Mouse (Mus musculus) neural tube, embryonic 13.5 days (tissue): ENCODE results near the gene Aen. TPM values are rescaled to one million over a fixed set of nuclear protein-coding genes. Genes with fewer than 3 reads are reported as not detected.

Source experiments
- ATAC-seq: fragments of 200-750 bp; cut with Nextera tagmentation; 2 replicates; pipeline ENCODE4 v1.8.0; 2017; ENCODE audit warnings: low read depth, mild to moderate bottlenecking, moderate TSS enrichment, moderate library complexity
- H3K27ac ChIP-seq: fragments of 300-500 bp; sonication (generic); replicated peaks from 2 replicates; pipeline ENCODE4 v1.5.1; 2015; ENCODE audit warnings: moderate library complexity, mild to moderate bottlenecking, inconsistent platforms
- H3K27me3 ChIP-seq: fragments of 300-500 bp; sonication (generic); 2 replicates; pipeline ENCODE4 v1.6.1; 2015; ENCODE audit warnings: mild to moderate bottlenecking, inconsistent platforms
- H3K36me3 ChIP-seq: fragments of 300-500 bp; sonication (generic); 2 replicates; pipeline ENCODE4 v1.6.1; 2015; ENCODE audit warnings: mild to moderate bottlenecking, inconsistent platforms
- H3K4me1 ChIP-seq: fragments of 300-500 bp; sonication (generic); replicated peaks from 2 replicates; pipeline ENCODE4 v1.6.1; 2015; ENCODE audit warnings: inconsistent platforms
- H3K4me2 ChIP-seq: fragments of 300-500 bp; sonication (generic); 2 replicates; pipeline ENCODE4 v1.6.1; 2015; ENCODE audit warnings: inconsistent platforms, mild to moderate bottlenecking, moderate library complexity
- H3K4me3 ChIP-seq: fragments of 300-500 bp; sonication (generic); 2 replicates; pipeline ENCODE4 v1.5.1; 2015; ENCODE audit warnings: mild to moderate bottlenecking, inconsistent platforms
- H3K9ac ChIP-seq: fragments of 300-500 bp; sonication (generic); 2 replicates; pipeline ENCODE4 v1.6.1; 2015; ENCODE audit warnings: moderate library complexity, mild to moderate bottlenecking, inconsistent platforms
- H3K9me3 ChIP-seq: fragments of 300-500 bp; sonication (generic); 2 replicates; pipeline ENCODE4 v1.6.1; 2016; ENCODE audit warnings: inconsistent platforms
- WGBS: fragments of 180-500 bp; shearing (Covaris S2); methylation state at CpG from one replicate; pipeline ENCODE4 v1.1.7; 2015; 5-methylcytosine and 5-hydroxymethylcytosine counted together
- microRNA-seq: library from miRNA; unstranded; fragments of <30 nt; microRNA quantifications from one replicate; pipeline ENCODE4, GENCODE M21; 2016
- polyA plus RNA-seq: library from polyadenylated mRNA; unstranded; fragments of >200 nt; fragmentation: Nextera tagmentation; extraction: Ambion mirVana; gene quantifications from 2 replicates; pipeline ENCODE4 v1.2.1, GENCODE M21; 2015

The Aen gene
- polyA plus RNA-seq, 1 experiment from 2014 or later: 47.9 TPM

- 86% methylated on average over 6 of the region's 6 CpGs for WGBS
- Histone ChIP-seq H3K36me3 (no peaks in the 10 kb centered on the region), H3K27me3 (no peaks in the 10 kb centered on the region), H3K9ac (no peak overlapping the region), H3K9me3 (no peaks in the 10 kb centered on the region), H3K27ac (no peak overlapping the region), H3K4me1 (peaks cover 6% of the 10 kb centered on the region; the same call in 1 of the 2 replicates), H3K4me3 (no peak overlapping the region), H3K4me2 (no peak overlapping the region)
- ATAC-seq: no peak
Measured at GRCm38 (mm10) chr7:78955086-78955485, 59.4 kb downstream of the Aen start.

DNA sequence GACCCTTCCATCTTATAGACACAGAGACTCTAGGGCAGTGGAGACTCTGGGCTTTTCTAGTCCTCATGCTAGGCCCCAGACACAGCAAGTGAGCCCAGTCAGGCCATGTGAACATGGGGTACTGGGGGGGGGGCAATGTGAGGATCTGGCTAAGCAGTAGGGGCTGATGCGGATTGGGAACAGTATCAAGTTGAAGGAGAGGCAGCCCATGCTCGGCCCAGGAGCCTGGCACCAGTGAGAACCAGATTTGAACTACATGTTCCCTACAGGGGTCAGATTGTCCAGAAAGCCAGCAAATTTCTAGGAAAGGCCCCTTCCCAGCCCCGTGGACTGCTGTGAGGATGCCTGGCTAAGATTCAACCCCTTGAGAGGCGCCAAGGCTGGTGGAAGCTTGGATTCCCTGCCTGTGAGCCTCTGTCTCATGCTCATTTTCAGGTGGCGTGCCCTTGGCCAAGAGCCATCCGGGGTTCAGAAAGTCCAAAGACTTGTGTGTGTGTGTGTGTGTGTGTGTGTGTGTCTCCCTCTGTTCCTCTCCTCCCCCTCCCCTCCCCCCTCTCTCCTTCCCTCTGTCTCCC, 62.9 kb downstream of the Aen start:
- Histone ChIP-seq H3K4me1 (peaks cover 6% of the 10 kb centered on the region; the same call in 1 of the 2 replicates), H3K27me3 (no peaks in the 10 kb centered on the region), H3K36me3 (no peaks in the 10 kb centered on the region), H3K9ac (no peak overlapping the region), H3K4me3 (no peak overlapping the region), H3K27ac (no peak overlapping the region), H3K9me3 (no peaks in the 10 kb centered on the region), H3K4me2 (no peak overlapping the region)
- ATAC-seq: no peak
- 77% methylated on average over 6 of the region's 6 CpGs for WGBS

Small RNAs within 50 kb of the gene (microRNA-seq; reads per million reads assigned to microRNA genes)
- 163 reads per million, percentile 62 among the genes with 10 or more reads in this experiment for gene Mir7-2

Other genes with a start within 250 kb of the Aen start
- 22.5 and 23.6 TPM in 2 replicates for gene Ntrk3, start 157.8 kb upstream of the Aen start, polyA plus RNA-seq
- 80.6 and 88.7 TPM in 2 replicates for gene Mrps11, start 112.7 kb upstream of the Aen start, polyA plus RNA-seq
- gene Mrpl46, start 112.3 kb upstream of the Aen start, polyA plus RNA-seq: 55.9 and 58.7 TPM in 2 replicates
- gene Det1, start 48.6 kb upstream of the Aen start, polyA plus RNA-seq: 17.1 and 17.2 TPM in 2 replicates
- gene Isg20, start 17.6 kb downstream of the Aen start, polyA plus RNA-seq: 0.45 TPM in 1 of 2 replicates, not detected in the other
- gene Acan, start 157.6 kb downstream of the Aen start, polyA plus RNA-seq: 1.3 and 2.6 TPM in 2 replicates
- 1.5 and 1.7 TPM in 2 replicates for gene Hapln3, start 235.2 kb downstream of the Aen start, polyA plus RNA-seq